Mouse (Mus musculus): Measurements from ENCODE around the gene Ptpn3.
"Not testable (repeated sequence)": the region's sequence is repeated elsewhere in the genome, so short reads cannot be mapped to it uniquely, and the experiment has no call there.

Ptpn3 gene

DNA sequence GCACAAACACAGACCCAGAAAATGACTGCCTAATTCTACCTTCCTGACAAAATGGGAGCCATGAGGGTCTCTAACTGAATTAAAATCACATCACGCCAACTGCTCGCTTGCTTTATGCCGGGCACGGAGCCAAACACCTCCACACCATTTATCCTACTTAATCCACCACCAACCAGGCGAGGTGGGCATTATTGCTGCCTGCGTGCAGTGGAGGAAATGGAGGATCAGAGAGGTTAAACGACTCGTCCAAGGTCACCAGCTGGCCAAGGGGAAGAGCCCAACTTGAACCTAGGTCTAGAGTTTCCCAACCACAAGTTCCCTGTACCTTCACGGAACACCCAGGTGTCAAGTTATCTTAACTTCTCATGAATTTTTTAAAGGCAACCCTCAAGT, 2.3 kb downstream of the Ptpn3 start:
- no peak for DNase-seq (ENCODE audit: low read depth)

DNA sequence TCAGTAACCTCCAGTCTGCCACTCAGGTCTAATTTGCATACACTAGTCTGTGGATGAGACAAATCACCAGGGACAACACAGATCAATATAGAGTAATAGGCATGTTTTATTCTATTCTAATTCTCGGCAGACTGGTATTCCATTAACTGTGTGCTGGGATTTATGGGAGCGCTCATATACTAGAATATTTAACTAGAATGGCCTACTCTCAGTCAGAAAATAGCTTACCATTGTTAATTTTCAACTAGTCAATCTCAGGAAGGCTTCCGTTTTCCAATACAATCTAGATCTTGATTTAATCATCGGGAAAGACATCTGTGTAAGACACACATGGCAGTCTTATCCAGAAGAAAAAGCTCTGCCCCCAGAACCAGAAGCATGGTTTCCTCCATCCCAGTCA, 3.5 kb downstream of the Ptpn3 start:
- DNase-seq (ENCODE audit: low read depth): no peak

DNA sequence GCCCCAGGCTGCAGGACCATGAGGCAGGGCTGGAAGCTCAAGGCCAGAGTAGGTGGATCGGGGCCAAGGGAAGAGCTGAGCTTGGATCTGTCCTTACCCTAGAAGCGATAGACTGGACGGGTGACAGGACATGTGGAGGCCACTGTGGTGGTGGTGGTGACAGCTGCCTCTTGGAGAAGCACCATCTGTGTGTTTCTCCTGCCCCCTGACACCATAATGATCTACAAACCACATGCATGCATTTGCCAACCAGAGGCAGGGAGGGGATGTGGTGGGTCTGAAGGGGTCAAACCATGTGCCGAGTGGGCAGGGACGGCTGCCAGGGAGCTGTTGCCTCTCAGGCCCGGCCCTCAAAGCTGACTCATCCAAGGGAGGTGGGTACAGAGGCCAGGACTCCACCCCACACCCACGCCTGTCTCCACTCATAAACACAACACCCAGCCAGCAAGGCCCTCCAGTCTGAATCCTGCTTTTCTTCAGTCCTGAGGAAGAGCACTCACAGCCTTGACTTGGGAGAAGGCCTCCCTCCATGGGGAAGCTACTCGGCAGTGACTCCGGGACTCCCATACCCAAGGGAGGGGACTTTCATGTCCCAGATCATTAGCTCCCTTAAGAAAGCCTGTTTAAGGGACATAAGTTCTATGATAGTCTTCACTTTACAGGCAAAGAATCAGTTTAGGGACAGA, 6.5 kb downstream of the Ptpn3 start:
- no peak for DNase-seq (ENCODE audit: low read depth)

DNA sequence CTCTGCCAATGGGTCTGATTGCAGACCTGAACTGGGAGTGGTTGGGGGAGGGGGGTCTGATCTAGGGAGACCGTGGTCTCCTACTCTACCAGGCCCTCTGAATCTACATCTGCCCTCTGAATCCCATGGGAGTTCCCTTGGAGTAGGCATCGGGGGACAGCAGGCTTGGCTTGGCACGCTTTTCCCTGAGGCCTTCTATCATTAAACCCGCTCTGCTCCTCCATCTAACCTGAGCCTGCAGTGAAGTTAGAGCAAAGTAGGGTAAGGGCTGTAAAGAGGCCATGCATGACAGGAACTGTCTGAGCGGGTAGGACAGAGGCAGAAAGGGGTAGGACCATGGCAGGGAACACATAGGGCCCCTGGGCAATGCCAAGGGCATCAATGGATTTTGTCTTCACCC, 9.0 kb downstream of the Ptpn3 start:
- DNase-seq (ENCODE audit: low read depth): no peak

DNA sequence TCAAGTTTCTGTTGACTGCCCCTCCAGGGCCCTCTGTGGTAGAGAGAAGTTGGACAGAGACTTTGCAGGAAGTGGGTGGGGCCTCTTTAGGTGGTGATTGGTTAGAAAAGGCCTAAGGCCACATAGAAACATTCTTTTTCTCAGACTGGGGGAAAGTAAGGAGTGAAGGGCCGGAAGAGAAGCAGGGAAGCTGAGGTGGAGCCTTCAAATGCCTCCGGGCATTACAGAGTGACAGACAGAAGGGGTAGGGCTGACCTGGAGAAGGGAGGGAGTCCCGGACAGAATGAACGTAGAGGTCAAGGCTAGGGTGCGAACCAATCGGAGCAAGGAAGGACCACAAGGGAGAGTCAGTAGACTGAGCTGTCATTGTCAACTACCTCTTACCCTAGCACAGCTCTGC, 11.6 kb downstream of the Ptpn3 start:
- no peak for DNase-seq (ENCODE audit: low read depth)

DNA sequence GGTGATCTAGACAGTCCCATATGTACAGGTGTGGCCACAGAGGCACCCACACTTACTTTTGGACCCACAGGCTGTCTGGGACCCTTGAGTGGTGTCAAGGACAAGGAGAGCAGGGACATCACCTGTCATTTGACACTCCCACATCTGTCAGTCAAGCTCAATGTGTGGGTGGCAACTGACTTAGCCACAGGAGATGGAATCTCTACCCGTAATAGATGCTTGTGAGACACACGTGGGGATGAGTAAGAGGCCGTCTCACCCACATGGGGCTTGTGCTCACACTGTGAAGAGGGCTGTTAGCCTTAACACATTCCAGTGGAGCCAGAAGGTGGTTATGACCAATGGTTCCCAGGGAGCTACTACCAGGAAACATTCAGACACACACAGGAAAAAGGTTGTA, 13.8 kb downstream of the Ptpn3 start:
- no peak for DNase-seq (ENCODE audit: low read depth)

DNA sequence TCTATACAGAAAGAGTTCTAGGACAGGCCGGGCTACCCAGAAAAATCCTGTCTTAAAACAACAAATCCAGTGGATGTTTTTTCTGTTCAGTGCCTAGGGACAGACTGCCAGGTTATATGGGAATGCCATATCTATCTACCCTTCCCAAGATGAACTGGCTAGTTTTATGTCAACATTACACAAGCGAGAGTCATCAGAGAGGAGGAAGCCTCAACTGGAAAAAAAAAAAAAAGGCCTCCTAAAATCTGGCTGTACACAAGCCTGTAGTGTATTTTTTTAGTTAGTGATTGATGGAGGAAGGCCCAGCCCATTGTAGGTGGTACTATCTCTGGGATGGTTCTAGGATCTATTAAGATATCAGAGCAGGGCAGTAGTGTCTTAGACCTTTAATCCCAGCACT, 16.4 kb downstream of the Ptpn3 start:
- no peak for DNase-seq (ENCODE audit: low read depth)

DNA sequence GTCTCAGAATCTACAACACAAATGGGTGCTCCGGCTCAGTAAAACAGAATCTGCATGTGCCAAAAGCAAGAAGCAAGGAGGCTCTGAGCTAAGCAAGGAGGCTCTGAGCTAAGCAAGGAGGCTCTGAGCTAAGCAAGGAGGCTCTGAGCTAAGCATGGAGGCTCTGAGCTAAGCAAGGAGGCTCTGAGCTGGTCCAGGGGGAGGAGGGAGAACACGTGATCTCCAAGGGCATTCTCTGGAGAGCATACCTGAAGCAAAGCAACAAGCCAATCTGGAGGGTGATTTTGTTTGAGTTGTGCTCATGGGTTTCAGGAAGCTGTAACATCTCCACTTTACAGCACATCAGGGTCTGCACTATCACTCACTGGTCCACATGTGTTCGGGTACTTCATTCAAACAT, 18.4 kb downstream of the Ptpn3 start:
- no peak for DNase-seq (ENCODE audit: low read depth)

DNA sequence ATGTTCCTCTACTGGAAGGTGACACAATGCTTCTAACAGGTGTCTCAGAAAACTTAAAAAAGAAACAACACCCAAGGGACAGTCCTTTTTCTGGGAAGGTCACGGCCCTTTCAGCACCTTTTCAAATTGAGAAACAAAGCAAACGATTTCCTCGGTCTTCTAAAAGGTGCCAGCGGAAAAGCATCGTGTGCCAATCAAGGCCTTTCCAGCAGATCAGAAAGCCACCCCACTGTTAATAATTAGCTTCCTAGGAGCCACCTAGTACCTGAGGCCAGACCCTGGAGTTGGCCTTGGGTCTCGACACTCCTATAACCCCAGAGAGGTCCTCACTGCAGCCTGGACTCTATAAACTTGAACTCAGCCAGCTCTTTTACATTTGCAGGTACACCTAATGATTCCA, 19.0 kb downstream of the Ptpn3 start:
- DNase-seq (ENCODE audit: low read depth): no peak

DNA sequence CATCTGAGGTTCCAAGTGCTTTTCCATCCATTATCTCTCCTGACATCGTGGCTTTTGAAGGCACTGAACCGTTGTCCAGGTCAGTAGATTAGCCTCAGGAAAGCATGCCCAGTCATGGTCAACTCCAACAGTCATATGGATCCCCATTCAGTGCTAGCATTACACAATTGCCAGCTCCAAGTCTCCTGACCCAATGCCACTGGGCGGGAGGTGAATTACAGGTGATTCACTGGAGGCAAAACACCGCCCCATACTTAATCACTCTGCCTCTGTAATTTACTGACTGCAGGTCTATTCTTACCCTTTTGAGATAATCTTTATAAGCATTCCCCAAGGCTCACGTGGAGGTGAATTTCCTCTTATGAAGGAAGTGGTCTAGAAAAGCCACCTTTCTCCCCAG, 19.5 kb downstream of the Ptpn3 start:
- DNase-seq (ENCODE audit: low read depth): no peak

DNA sequence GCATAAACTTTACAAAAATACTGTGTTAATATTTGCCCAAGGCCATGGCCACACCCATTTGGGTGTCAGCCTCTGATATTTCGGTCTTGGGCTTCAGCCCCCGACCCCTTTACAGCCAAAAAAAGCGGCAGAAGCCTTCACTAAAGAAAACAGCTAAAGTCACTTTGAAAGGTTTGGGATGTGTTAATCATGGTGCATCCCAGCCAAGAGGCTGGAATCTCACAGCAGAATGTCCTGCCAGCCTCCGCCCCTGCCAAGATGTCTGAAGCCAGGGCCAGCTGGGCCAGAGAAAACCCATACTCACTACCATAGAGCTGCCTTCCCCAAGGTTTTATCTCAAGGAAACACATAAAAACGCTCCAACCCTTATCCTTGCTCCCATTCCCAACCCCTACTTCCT, 20.7 kb downstream of the Ptpn3 start:
- DNase-seq (ENCODE audit: low read depth): no peak

DNA sequence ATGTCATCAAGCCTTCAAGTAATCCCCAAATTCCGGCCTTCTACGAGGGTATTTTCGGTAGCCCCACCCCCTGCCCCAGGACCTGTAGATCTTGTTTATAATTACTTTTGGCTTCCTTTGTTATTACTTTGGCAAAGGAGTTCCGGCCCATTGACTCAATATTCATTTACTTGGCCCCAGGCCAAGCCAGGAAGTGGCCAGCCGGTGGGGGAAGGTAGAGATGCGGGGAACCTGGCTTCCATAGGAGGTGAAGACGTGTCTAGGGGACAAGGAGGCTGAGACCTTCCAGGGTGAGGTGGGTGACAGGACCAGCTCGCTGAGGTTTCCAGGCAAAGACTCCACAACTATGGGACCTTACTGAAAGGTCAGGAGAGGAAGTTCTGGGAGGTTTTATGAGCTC, 22.4 kb downstream of the Ptpn3 start:
- DNase-seq (ENCODE audit: low read depth): peak; percentile 40

DNA sequence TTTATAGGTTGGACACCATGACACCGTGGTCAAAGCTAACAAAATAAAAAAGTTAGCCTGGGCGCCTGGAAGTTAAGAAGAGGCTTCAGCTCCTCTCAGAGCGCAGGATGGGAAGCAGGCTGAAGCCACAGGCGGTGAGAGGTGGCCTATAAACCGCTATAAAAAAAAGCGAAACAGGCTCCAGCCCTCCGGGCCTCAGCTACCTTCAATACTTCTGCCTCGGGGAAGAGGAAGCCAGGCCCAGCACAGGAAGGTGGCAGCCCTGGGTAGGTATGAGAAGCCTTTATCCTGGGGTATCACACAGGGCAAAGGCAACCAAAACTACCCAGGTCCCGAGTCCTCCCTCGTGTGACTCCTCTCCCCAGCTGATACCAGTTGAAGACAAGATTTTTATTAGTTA, 22.8 kb downstream of the Ptpn3 start:
- DNase-seq (ENCODE audit: low read depth): peak; percentile 20

DNA sequence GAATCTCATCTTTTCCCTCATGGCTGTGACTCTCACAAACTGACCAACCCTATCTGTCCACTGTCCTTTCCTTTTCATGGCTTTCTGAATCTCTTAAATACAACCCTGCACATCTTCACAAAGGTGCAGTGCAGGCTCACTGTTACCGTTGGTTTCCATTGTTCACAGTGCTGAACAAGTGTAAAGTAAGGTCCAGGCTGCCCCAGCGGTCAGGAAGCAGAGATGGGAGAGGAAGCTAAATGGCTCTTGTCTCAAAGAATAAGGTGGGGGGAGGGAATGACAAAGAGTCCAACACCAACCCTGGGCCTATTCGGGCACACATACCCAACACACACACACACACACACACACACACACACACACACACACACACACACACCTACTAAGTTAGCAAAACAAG, 24.0 kb downstream of the Ptpn3 start:
- DNase-seq (ENCODE audit: low read depth): no peak

DNA sequence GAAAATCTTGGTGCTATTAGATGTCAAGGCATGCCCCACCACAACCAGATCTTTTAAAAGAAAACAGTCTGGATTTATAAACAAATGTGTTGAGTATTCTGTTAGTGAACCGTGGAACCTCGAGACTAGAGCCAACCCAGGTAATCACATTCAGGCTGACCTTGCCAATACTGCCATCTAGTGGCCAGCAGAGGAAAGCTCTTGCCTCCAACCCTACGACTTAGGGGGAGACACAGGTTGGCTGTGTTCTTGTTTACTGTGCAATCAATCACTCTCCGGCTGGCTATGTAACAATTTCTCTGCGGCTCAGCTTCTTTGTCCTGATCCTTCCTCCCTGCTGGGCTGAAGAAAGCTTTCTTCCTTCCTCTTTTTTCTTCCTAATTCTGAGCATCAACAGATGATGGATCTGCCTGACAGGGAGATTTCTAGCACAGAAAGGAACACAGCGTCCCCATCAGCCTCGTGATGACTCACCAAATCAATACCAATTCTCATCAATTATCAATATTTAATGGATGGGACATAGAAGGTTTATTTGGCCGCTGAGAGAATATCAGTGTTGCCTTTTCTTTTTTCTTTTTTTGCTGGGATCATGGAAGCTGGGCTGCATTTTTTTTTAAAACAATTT, 26.4 kb downstream of the Ptpn3 start:
- DNase-seq (ENCODE audit: low read depth): peak; percentile 79

DNA sequence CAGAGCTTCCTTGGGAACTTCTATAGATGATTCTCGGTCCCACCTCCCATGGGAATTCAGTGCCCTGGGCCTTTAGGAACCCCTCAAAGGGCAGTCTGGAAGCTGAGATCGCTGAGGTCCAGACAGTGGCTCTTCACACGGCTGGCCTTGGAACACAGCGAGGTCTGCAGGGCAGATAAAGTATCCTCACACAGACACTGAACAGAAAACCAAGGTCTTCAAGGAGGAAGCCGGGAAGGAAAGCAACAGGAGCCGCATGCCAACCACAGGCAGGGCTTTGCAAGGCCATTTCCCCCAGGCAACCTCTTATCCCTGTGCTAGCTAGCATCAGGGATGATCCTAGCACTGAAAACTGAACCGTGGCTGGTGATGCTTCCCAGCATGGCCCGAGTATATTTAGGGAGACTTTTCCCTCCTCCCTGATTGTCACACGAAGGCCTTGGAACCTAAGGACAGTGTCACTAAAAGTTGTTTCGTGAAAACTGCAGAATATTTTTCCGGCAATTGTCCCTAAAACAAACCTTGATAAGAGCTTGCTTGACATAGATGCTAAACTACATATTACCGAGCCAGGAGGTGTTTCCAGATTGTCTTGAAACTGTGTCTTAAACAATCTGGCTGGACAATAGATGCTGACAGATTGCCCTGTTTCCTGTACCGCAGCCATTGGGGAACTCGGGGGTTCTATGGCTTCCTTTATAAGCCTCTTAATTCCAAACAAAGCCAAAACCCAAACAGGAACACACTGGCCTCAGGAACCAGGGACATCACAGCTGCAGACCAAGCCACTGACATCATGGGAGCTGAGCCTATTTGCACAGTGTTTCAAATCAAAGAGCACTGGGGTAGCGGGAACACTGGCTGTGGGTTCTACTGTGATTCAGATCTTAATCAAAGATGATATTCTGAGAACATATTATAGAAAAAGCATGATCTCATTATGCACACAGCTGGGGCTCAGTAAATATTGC, 27.8 kb downstream of the Ptpn3 start:
- no peak for DNase-seq (ENCODE audit: low read depth)

DNA sequence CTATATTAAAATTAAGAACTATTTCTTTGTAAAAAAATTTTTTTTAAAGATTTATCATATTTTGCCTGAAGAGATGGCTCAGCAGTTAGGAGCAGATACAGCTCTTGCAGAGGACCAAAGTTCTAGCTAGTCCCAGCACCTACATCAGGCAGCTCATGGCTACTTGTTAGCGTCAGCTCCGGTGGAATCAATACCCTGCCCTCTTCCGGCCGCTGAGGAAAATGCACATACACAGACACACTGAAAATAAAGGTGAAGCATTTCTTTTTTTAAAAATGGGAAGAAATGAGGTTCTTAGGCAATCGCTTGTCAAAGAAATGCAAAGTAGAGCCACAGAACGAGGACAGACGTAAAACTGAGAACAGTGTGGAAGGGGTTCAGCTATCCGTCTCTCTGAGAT, 30.6 kb downstream of the Ptpn3 start:
- DNase-seq (ENCODE audit: low read depth): no peak

DNA sequence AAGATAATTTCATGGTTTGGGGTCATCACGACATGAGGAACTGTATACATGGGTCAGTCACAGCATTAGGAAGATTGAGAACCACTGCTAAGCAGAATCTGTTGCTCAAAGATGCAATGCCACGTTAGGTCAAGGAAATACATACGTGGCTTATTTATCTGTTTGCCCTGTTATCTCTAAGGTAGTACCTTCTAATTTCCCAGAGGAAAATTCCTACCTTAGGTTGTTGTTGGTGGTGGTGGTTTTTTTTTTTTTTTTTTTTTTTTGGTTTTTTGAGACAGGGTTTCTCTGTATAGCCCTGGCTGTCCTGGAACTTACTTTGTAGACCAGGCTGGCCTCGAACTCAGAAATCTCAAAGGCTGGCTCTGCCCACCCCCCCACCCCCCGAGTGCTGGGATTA, 31.1 kb downstream of the Ptpn3 start:
- not testable (repeated sequence) for DNase-seq (ENCODE audit: low read depth)

DNA sequence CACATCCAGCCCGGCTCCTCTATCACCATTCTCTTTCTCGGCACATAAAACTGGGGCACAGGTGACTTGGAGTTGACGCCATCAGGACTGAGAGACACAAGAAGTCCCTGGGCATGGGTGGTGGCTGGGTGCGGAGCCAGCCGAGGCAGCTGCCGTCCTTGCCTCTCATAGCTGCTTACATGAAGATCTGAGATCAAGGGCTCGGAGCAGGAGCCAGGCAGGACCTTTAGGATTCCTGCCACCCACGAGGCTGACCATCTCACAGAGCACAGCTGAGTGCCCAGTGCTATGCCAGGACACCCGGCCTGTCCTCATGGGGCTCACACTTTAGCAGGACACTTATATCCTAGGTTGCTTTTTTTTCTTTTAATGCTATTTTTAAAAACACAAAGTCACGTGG, 32.3 kb downstream of the Ptpn3 start:
- no peak for DNase-seq (ENCODE audit: low read depth)

DNA sequence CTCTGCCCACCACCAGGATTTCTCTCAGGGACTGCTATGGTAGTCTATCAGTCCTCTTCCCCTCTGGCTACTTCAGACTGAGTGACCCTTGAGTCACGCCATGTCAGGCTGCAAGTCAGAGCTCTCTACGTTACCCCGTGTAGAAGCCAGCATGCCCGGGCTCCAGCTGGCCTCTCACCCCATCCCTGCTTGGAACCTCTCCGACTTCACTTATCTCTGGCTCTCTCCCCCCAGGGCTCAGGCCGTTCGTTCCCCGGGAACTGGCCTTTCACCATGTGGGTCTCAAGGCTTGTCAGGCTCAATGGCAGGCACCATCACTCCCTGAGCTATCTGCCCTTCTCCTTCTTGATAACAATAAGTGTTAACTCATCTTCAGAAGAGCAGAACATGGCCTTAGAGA, 33.3 kb downstream of the Ptpn3 start:
- DNase-seq (ENCODE audit: low read depth): no peak

DNA sequence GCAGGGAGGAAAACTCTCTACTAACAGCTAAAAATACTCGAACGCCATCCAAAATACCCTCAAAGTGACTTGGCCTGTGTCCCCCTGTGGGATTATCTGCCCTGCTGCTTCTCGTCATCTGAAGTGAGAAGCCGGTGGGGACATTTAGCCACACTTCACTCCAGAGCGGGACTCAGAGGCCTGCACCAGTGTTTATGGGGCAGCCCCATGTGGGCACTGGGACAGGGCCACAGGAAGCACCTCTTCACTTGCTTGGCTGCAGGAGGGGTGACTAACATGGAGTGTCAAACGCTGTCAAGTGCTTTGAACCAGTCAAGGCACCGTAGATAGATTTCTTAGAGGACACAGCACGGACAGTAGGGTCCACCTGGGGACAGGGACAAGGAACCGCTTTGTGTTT, 35.2 kb downstream of the Ptpn3 start:
- DNase-seq (ENCODE audit: low read depth): no peak

DNA sequence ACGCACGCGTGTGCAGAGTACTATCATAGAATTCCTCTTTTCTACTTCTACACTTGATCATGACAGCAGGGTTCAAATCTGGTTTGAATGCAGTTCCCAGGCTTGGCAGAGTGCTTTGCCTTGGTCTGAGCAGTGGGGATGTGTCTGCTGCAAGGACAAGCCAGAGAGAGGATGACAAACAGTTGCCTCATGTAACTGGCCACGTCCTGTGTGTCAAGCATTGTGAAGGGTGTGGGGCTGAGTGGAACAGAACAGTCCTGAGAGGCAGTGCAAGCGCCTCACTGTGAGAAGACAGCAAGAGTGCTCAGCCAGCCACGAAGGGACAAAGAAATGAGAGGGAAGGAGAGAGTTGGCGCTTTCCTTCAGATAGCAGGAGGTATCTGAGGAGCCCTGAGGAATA, 37.9 kb downstream of the Ptpn3 start:
- DNase-seq (ENCODE audit: low read depth): no peak

DNA sequence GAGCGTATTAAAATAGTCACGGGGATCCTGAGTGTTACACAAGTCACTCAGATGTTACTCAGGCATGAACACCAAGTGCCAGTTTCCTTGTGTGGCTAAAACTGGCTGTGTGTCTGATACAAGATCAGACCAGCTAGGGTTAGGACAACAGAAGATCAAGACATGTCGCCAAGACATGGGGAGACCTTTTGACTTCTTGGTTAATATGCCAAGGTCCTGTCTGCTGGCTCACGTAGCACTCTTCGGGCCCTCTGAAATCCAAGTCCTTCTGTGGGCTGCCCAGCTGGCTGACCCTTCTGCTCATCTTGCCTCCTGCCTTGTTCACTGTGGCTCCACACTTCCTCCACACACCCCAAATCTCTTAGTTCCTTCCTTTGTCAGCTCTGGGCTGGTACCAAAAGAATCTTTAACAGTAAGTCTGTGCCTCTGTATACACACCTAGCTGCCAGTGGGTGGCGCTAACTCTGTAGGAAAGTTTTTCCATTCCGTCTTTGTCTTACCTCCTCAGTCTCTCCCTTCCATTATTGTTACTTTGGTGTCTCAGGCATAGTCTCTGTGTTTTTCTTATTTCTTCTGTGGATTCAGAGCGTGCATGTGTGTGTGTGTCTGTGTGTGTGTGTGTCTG, 38.5 kb downstream of the Ptpn3 start:
- DNase-seq (ENCODE audit: low read depth): peak; percentile 32
